Mouse (Mus musculus): ENCODE results near the gene Olfr250. TPM values are rescaled to one million over a fixed set of nuclear protein-coding genes. Genes with fewer than 3 reads are reported as not detected.

The Olfr250 gene
- not detected for polyA plus RNA-seq (2017; shearing (Covaris generic))

GRCm38 (mm10) chr9:38366596-38366995, at the start of gene Olfr250:
Olfr250 (plus strand) TSS chr9:38366896.

GRCm38 (mm10) chr9:38328760-38329159, 37.9 kb upstream of the Olfr250 start, which contains the start of gene Olfr25:
Olfr25 (plus strand) TSS chr9:38329060.

GRCm38 (mm10) chr9:38348111-38348510, 18.6 kb upstream of the Olfr250 start, which contains the start of gene Olfr898:
Olfr898 (plus strand) TSS chr9:38348411.

GRCm38 (mm10) chr9:38376786-38377185, 10.1 kb downstream of the Olfr250 start, which contains the start of gene Olfr251:
Olfr251 (plus strand) TSS chr9:38377086.

GRCm38 (mm10) chr9:38401398-38401797, 34.7 kb downstream of the Olfr250 start, which contains the start of gene Olfr147:
Olfr147 (plus strand) TSS chr9:38401698.

Other genes with a start within 250 kb of the Olfr250 start
- 0.55 TPM for gene Olfr890, start 224.4 kb upstream of the Olfr250 start, polyA plus RNA-seq (2017; shearing (Covaris generic))
- not detected for gene Olfr891, start 186.1 kb upstream of the Olfr250 start, polyA plus RNA-seq (2017; shearing (Covaris generic))
- not detected for gene Olfr893, start 158.5 kb upstream of the Olfr250 start, polyA plus RNA-seq (2017; shearing (Covaris generic))
- not detected for gene Olfr894, start 148.8 kb upstream of the Olfr250 start, polyA plus RNA-seq (2017; shearing (Covaris generic))
- gene Olfr143, start 114.1 kb upstream of the Olfr250 start, polyA plus RNA-seq (2017; shearing (Covaris generic)) = not detected
- gene Olfr895, start 99.0 kb upstream of the Olfr250 start, polyA plus RNA-seq (2017; shearing (Covaris generic)) = not detected
- not detected for gene Olfr896-ps1, start 75.8 kb upstream of the Olfr250 start, polyA plus RNA-seq (2017; shearing (Covaris generic))
- not detected for gene Olfr25, start 37.8 kb upstream of the Olfr250 start, polyA plus RNA-seq (2017; shearing (Covaris generic))
- 0.34 TPM for gene Olfr898, start 18.5 kb upstream of the Olfr250 start, polyA plus RNA-seq (2017; shearing (Covaris generic))
- 0.17 TPM for gene Olfr251, start 10.2 kb downstream of the Olfr250 start, polyA plus RNA-seq (2017; shearing (Covaris generic))
- gene Olfr147, start 34.8 kb downstream of the Olfr250 start, polyA plus RNA-seq (2017; shearing (Covaris generic)) = not detected
- gene Olfr901, start 62.6 kb downstream of the Olfr250 start, polyA plus RNA-seq (2017; shearing (Covaris generic)) = not detected
- not detected for gene Olfr902, start 80.8 kb downstream of the Olfr250 start, polyA plus RNA-seq (2017; shearing (Covaris generic))
- 0.12 TPM for gene Olfr904, start 96.2 kb downstream of the Olfr250 start, polyA plus RNA-seq (2017; shearing (Covaris generic))
- 0.20 TPM for gene Olfr905, start 104.2 kb downstream of the Olfr250 start, polyA plus RNA-seq (2017; shearing (Covaris generic))
- not detected for gene Olfr906, start 120.2 kb downstream of the Olfr250 start, polyA plus RNA-seq (2017; shearing (Covaris generic))
- gene Olfr907, start 128.9 kb downstream of the Olfr250 start, polyA plus RNA-seq (2017; shearing (Covaris generic)) = not detected
- gene Olfr911-ps1, start 154.7 kb downstream of the Olfr250 start, polyA plus RNA-seq (2017; shearing (Covaris generic)) = not detected
- gene Olfr910, start 171.0 kb downstream of the Olfr250 start, polyA plus RNA-seq (2017; shearing (Covaris generic)) = not detected
- 0.06 TPM for gene Olfr912, start 213.3 kb downstream of the Olfr250 start, polyA plus RNA-seq (2017; shearing (Covaris generic))
- not detected for gene Olfr913, start 225.9 kb downstream of the Olfr250 start, polyA plus RNA-seq (2017; shearing (Covaris generic))
- gene Olfr914, start 238.2 kb downstream of the Olfr250 start, polyA plus RNA-seq (2017; shearing (Covaris generic)) = not detected